Mouse (Mus musculus): ENCODE data around the gene Nr1i3.

The Nr1i3 gene

GRCm38 (mm10) chr1:171213801-171214496, at the start of gene Nr1i3:
Gene Nr1i3 (plus strand): TSS chr1:171213970.
- in situ Hi-C loops (cut with MboI) = loop anchor here (5.0 kb wide), 1 partner anchor 87 kb away; no protein-coding TSS in a partner anchor

- in situ Hi-C loops (cut with MboI) = no loop called here
Measured at GRCm38 (mm10) chr1:171164258-171164657, 49.5 kb upstream of the Nr1i3 start.

- in situ Hi-C loops (cut with MboI) = no loop called here
Measured at GRCm38 (mm10) chr1:171165629-171166345, 48.0 kb upstream of the Nr1i3 start.

- in situ Hi-C loops (cut with MboI) = no loop called here
Measured at GRCm38 (mm10) chr1:171168906-171169305, 44.9 kb upstream of the Nr1i3 start.

- in situ Hi-C loops (cut with MboI) = no loop called here
Measured at GRCm38 (mm10) chr1:171169913-171170312, 43.9 kb upstream of the Nr1i3 start.

- in situ Hi-C loops (cut with MboI) = no loop called here
Measured at GRCm38 (mm10) chr1:171171138-171171537, 42.6 kb upstream of the Nr1i3 start.

- in situ Hi-C loops (cut with MboI) = no loop called here
Measured at GRCm38 (mm10) chr1:171172779-171173178, 41.0 kb upstream of the Nr1i3 start.

GRCm38 (mm10) chr1:171179487-171180171, 34.1 kb upstream of the Nr1i3 start:
- in situ Hi-C loops (cut with MboI) = no loop called here

GRCm38 (mm10) chr1:171183025-171183424, 30.7 kb upstream of the Nr1i3 start:
- in situ Hi-C loops (cut with MboI) = no loop called here

- in situ Hi-C loops (cut with MboI) = no loop called here
Measured at GRCm38 (mm10) chr1:171183620-171184019, 30.1 kb upstream of the Nr1i3 start.

- in situ Hi-C loops (cut with MboI) = no loop called here
Measured at GRCm38 (mm10) chr1:171184314-171184713, 29.5 kb upstream of the Nr1i3 start.

- in situ Hi-C loops (cut with MboI) = no loop called here
Measured at GRCm38 (mm10) chr1:171185655-171186054, 28.1 kb upstream of the Nr1i3 start.

- in situ Hi-C loops (cut with MboI) = no loop called here
Measured at GRCm38 (mm10) chr1:171187851-171188700, 25.7 kb upstream of the Nr1i3 start.

- in situ Hi-C loops (cut with MboI) = no loop called here
Measured at GRCm38 (mm10) chr1:171189046-171189445, 24.7 kb upstream of the Nr1i3 start.

- in situ Hi-C loops (cut with MboI) = no loop called here
Measured at GRCm38 (mm10) chr1:171189476-171190114, 24.2 kb upstream of the Nr1i3 start.

- in situ Hi-C loops (cut with MboI) = no loop called here
Measured at GRCm38 (mm10) chr1:171190832-171191231, 22.9 kb upstream of the Nr1i3 start.

GRCm38 (mm10) chr1:171192283-171192682, 21.5 kb upstream of the Nr1i3 start:
- in situ Hi-C loops (cut with MboI) = no loop called here

- in situ Hi-C loops (cut with MboI) = no loop called here
Measured at GRCm38 (mm10) chr1:171193093-171193840, 20.5 kb upstream of the Nr1i3 start.

GRCm38 (mm10) chr1:171193911-171194830, 19.6 kb upstream of the Nr1i3 start:
- in situ Hi-C loops (cut with MboI) = no loop called here
